Mouse (Mus musculus): ENCODE measurements around the gene Nbeal2. TPM values are rescaled to one million over a fixed set of nuclear protein-coding genes. Genes with fewer than 3 reads are reported as not detected.
A peak's percentile ranks its signal among the peaks of the same experiment; 100 is the strongest.

The Nbeal2 gene
- polyA plus RNA-seq, 1 experiment from 2014 or later: 2.3 TPM

GRCm38 (mm10) chr9:110655651-110656007 is 1.7 kb upstream of the Nbeal2 start:
- Histone ChIP-seq H3K27me3 (peaks cover 30% of the 10 kb centered on the region), H3K36me3 (replicated peaks) (0 out of 2 replicates have a peak, but pooled peaks cover 5% of the 10 kb centered on the region), H3K4me3 (replicated peaks) (peak overlapping the region; percentile 64), H3K27ac (peak overlapping the region; percentile 91), H3K9me3 (no peaks in the 10 kb centered on the region), H3K9ac (peak overlapping the region; percentile 79; the same call in 1 of the 2 replicates), H3K4me2 (peak overlapping the region; percentile 73), H3K4me1 (peaks cover 42% of the 10 kb centered on the region)
- ATAC-seq (ENCODE audit: low FRiP score): no peak
- WGBS: 84% methylated on average over 10 of the region's 10 CpGs

- H3K9ac ChIP-seq: no peak overlapping the region
- H3K27ac ChIP-seq: peak overlapping the region; percentile 15; the same call in 1 of the 2 replicates
- H3K4me1 ChIP-seq: peaks cover 48% of the 10 kb centered on the region
- H3K36me3 ChIP-seq (replicated peaks): 0 out of 2 replicates have a peak, but pooled peaks cover 5% of the 10 kb centered on the region
- peaks cover 30% of the 10 kb centered on the region for H3K27me3 ChIP-seq
- no peak for ATAC-seq (ENCODE audit: low FRiP score)
- H3K4me2 ChIP-seq: peak overlapping the region; percentile 98
- peak overlapping the region; percentile 71; the same call in 1 of the 2 replicates for H3K4me3 ChIP-seq (replicated peaks)
- H3K9me3 ChIP-seq: no peaks in the 10 kb centered on the region
- WGBS: 82% methylated on average over 19 of the region's 19 CpGs
Measured at GRCm38 (mm10) chr9:110654726-110655650, 1.0 kb upstream of the Nbeal2 start.

- no peaks in the 10 kb centered on the region for H3K9me3 ChIP-seq
- WGBS: 20% methylated on average over 14 of the region's 14 CpGs
- peaks cover 30% of the 10 kb centered on the region for H3K27me3 ChIP-seq
- peak overlapping the region; percentile 68 for H3K9ac ChIP-seq
- no peak for ATAC-seq (ENCODE audit: low FRiP score)
- H3K4me2 ChIP-seq: peak overlapping the region; percentile 98
- peak overlapping the region; percentile 71 for H3K4me3 ChIP-seq (replicated peaks)
- H3K27ac ChIP-seq: no peak overlapping the region
- peaks cover 56% of the 10 kb centered on the region for H3K4me1 ChIP-seq
- no peaks in the 10 kb centered on the region for H3K36me3 ChIP-seq (replicated peaks)
Measured at GRCm38 (mm10) chr9:110652963-110653654, 852 bp downstream of the Nbeal2 start.

DNA sequence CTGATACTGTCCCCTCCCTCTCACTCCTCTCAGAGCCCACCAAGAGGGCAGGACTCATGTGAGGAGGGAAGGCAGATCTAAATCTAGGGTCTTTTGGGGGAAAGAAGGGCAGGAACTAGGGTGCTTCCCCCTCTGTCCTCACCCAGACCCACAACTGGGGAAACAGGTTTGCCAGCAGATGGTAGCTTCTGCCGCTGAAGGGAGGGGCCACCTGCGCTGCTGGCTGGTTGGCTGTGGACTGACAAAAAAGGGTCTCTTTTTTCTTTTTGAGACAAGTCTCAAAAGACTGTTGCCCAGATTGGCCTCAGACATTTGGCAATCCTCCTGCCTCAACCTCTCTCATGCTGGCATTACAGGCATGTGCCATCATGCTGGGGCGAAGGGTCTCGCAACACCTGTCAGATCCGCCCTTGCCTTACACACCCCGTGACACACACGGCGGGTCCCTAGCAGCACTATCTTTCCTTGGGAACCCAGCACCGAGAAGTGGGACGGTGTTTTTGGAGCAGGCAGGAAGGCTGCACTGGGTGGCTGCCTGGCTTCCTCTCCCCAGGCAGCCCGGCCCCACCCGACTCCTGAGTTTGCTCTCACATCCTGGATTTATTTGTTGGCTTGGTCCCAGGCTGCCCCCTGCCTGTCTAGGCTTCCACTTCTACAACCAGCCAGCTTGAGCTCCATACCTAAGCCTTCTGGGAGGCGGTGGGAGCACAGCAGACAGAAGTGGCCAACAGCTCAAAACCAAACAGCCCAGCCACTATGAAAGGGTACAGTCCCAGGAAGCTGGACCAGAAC is 1.8 kb downstream of the Nbeal2 start:
- no peak overlapping the region for H3K9ac ChIP-seq
- H3K4me3 ChIP-seq (replicated peaks): no peak overlapping the region
- no peak for ATAC-seq (ENCODE audit: low FRiP score)
- H3K9me3 ChIP-seq: no peaks in the 10 kb centered on the region
- peaks cover 47% of the 10 kb centered on the region for H3K4me1 ChIP-seq
- no peak overlapping the region; the same call in 1 of the 2 replicates for H3K4me2 ChIP-seq
- WGBS: 40% methylated on average over 13 of the region's 13 CpGs
- no peaks in the 10 kb centered on the region for H3K36me3 ChIP-seq (replicated peaks)
- no peak overlapping the region for H3K27ac ChIP-seq
- H3K27me3 ChIP-seq: peaks cover 30% of the 10 kb centered on the region

DNA sequence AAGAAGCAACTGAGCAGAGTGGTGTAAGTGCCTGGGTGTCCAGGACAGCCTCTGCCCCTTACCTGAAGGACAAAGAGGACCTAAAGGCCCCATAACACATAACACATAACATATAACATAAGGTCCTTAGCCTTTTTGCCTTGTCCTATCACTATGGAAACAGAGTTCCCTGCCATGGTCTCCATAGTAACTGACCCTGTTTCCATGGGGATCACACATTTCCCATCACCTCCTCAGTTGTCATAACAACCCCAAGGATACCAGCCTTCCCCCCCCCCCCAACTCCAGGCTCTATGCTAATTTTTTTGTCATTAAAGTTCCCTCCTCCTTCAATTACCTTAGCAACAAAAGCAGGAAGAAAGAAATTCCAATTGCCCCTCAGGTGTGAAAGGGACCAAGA is 4.2 kb downstream of the Nbeal2 start:
- H3K4me1 ChIP-seq: peaks cover 33% of the 10 kb centered on the region
- peaks cover 30% of the 10 kb centered on the region for H3K27me3 ChIP-seq
- H3K9me3 ChIP-seq: no peaks in the 10 kb centered on the region
- no peak overlapping the region for H3K9ac ChIP-seq
- H3K4me3 ChIP-seq (replicated peaks): no peak overlapping the region
- peak; percentile 65 for ATAC-seq (ENCODE audit: low FRiP score)
- no peaks in the 10 kb centered on the region for H3K36me3 ChIP-seq (replicated peaks)
- no peak overlapping the region for H3K4me2 ChIP-seq
- peak overlapping the region; percentile 78 for H3K27ac ChIP-seq

GRCm38 (mm10) chr9:110645219-110645618 is 8.7 kb downstream of the Nbeal2 start:
- H3K27ac ChIP-seq: no peak overlapping the region

GRCm38 (mm10) chr9:110644295-110644694 is 9.7 kb downstream of the Nbeal2 start:
- Histone ChIP-seq H3K27me3 (no peaks in the 10 kb centered on the region), H3K4me1 (peaks cover 2% of the 10 kb centered on the region), H3K27ac (no peak overlapping the region), H3K4me2 (no peak overlapping the region), H3K4me3 (replicated peaks) (no peak overlapping the region), H3K36me3 (replicated peaks) (no peaks in the 10 kb centered on the region), H3K9ac (no peak overlapping the region), H3K9me3 (no peaks in the 10 kb centered on the region)
- WGBS: 88% methylated on average over 10 of the region's 10 CpGs
- no peak for ATAC-seq (ENCODE audit: low FRiP score)

More at GRCm38 (mm10) chr9:110645219-110645618, 8.7 kb downstream of the Nbeal2 start:
- Histone ChIP-seq H3K27me3 (no peaks in the 10 kb centered on the region), H3K4me3 (replicated peaks) (no peak overlapping the region), H3K36me3 (replicated peaks) (no peaks in the 10 kb centered on the region), H3K9me3 (no peaks in the 10 kb centered on the region), H3K9ac (no peak overlapping the region), H3K4me2 (no peak overlapping the region), H3K4me1 (peaks cover 11% of the 10 kb centered on the region)
- WGBS: 83% methylated on average over 9 of the region's 9 CpGs
- no peak for ATAC-seq (ENCODE audit: low FRiP score)

DNA sequence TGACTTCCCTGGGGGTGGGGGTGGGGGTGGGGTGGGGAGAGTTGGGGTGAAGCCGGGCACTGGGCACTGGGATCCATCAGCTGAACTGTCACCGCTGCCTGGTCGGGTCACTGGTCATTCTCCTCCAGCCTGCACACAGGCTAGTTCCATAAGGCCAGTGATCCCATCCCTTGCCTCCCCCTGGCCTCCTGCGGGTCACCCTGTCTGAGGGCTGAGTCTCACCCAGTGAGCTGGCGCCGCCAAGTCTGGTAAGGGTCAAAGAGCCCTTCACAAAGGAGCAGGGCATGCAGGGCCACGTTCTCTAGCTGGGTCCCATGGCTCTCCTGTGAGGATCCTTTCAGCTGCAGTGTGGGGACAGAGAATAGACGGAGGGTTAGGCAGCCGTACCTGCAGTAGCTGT is 10.2 kb downstream of the Nbeal2 start:
- no peak for ATAC-seq (ENCODE audit: low FRiP score)
- no peaks in the 10 kb centered on the region for H3K27me3 ChIP-seq
- H3K4me1 ChIP-seq: no peaks in the 10 kb centered on the region
- 64% methylated on average over 9 of the region's 9 CpGs for WGBS
- H3K9me3 ChIP-seq: no peaks in the 10 kb centered on the region
- no peak overlapping the region for H3K4me2 ChIP-seq
- no peak overlapping the region for H3K4me3 ChIP-seq (replicated peaks)
- H3K36me3 ChIP-seq (replicated peaks): no peaks in the 10 kb centered on the region
- no peak overlapping the region for H3K27ac ChIP-seq
- no peak overlapping the region for H3K9ac ChIP-seq

- 62% methylated on average over 5 of the region's 5 CpGs for WGBS
- H3K4me3 ChIP-seq (replicated peaks): no peak overlapping the region
Measured at GRCm38 (mm10) chr9:110642812-110643524, 11.0 kb downstream of the Nbeal2 start.

DNA sequence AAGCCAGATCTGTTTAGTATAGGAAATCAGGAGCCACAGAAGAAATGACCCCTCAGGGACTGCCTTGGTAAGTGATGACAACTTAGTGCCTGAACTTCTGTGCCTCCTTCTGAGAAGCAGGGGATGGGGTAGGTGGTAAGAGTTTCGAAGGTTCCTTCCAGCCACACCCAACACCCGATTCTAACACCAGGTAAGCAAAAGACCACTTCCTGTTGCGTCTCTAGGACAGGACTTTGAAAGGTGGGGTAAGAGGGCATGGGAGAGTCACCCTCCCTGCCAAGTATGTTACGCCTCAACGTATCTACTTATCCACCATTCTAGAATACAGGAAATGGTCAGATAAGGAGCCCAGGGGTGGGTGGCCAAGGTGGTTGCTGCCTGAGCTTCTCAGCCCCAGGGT is 13.0 kb downstream of the Nbeal2 start:
- H3K27ac ChIP-seq: no peak overlapping the region
- H3K4me3 ChIP-seq (replicated peaks): no peak overlapping the region
- H3K36me3 ChIP-seq (replicated peaks): 0 out of 2 replicates have a peak, but pooled peaks cover 3% of the 10 kb centered on the region
- H3K4me1 ChIP-seq: no peaks in the 10 kb centered on the region
- H3K27me3 ChIP-seq: peaks cover 5% of the 10 kb centered on the region; the same call in 1 of the 2 replicates
- ATAC-seq (ENCODE audit: low FRiP score): no peak
- no peaks in the 10 kb centered on the region for H3K9me3 ChIP-seq
- no peak overlapping the region for H3K9ac ChIP-seq
- no peak overlapping the region for H3K4me2 ChIP-seq
- 90% methylated on average over 5 of the region's 5 CpGs for WGBS

More at GRCm38 (mm10) chr9:110642812-110643524, 11.0 kb downstream of the Nbeal2 start:
- no peaks in the 10 kb centered on the region for H3K9me3 ChIP-seq
- no peaks in the 10 kb centered on the region for H3K4me1 ChIP-seq
- H3K9ac ChIP-seq: no peak overlapping the region
- no peak overlapping the region for H3K27ac ChIP-seq
- H3K27me3 ChIP-seq: no peaks in the 10 kb centered on the region
- no peak overlapping the region for H3K4me2 ChIP-seq
- 0 out of 2 replicates have a peak, but pooled peaks cover 2% of the 10 kb centered on the region for H3K36me3 ChIP-seq (replicated peaks)
- no peak for ATAC-seq (ENCODE audit: low FRiP score)

DNA sequence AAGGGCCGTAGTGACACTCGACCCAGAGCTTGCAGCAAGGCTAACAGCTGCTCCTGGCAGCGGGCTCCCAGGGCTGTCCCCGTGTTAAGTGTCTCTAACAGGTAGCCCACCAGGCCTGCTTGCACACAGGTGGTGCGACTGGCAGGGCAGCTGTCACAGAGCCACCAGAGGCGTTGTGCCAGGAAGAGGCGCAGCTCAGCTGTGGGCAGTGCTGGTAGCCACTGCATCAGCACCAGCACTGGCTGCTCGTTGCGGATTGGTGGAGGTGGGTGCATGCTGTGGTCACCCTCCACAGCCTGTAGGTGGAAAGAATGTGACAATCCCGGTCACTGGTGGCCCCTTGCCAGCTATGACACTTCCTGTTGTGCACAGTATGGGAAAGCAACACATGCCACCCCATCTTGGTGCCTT is 15.3 kb downstream of the Nbeal2 start:
- no peak overlapping the region for H3K4me3 ChIP-seq (replicated peaks)
- 88% methylated on average over 10 of the region's 10 CpGs for WGBS

More for the DNA sequence above, 15.3 kb downstream of the Nbeal2 start:
- peaks cover 9% of the 10 kb centered on the region; the same call in 1 of the 2 replicates for H3K4me1 ChIP-seq
- no peak overlapping the region for H3K4me2 ChIP-seq
- ATAC-seq (ENCODE audit: low FRiP score): no peak
- H3K36me3 ChIP-seq (replicated peaks): 0 out of 2 replicates have a peak, but pooled peaks cover 3% of the 10 kb centered on the region
- peaks cover 24% of the 10 kb centered on the region for H3K27me3 ChIP-seq
- no peak overlapping the region for H3K27ac ChIP-seq
- H3K9me3 ChIP-seq: no peaks in the 10 kb centered on the region
- no peak overlapping the region for H3K9ac ChIP-seq
